Mouse (Mus musculus): ENCODE measurements at regions not wholly inside any gene's neighbourhood (a gene's known extent, or its start where the extent isn't known, plus 50 kb on each side); places are given as distances from the start of the nearest gene placed in this dataset.
A peak's percentile ranks its signal among the peaks of the same experiment; 100 is the strongest.

- DNase-seq (ENCODE audit: low spot score) (no peak), ATAC-seq (ENCODE audit: low FRiP score, low TSS enrichment) (no peak)
- TF ChIP-seq EP300 (optimal IDR thresholded peaks at IDR 0.05) (no peak), CTCF (IDR thresholded peaks at IDR 0.05; ENCODE audit: low read depth) (peak; percentile 39)
- Histone ChIP-seq H3K27ac (replicated peaks) (no peak overlapping the region), H3K9me3 (ENCODE audit: control insufficient read depth, low read length) (no peaks in the 10 kb centered on the region), H3K4me3 (ENCODE audit: low read depth, low read length) (no peak overlapping the region), H3K9ac (ENCODE audit: low read length) (no peak overlapping the region), H3K4me2 (replicated peaks; ENCODE audit: low read depth) (no peak overlapping the region), H3K4me1 (replicated peaks; ENCODE audit: control insufficient read depth, insufficient read depth) (no peaks in the 10 kb centered on the region), H3K27me3 (ENCODE audit: control insufficient read depth, insufficient read depth, low read length) (no peaks in the 10 kb centered on the region), H3K36me3 (ENCODE audit: control insufficient read depth, insufficient read depth, low read length) (no peaks in the 10 kb centered on the region)
- WGBS = 25% methylated on average over 2 of the region's 2 CpGs
Observed at GRCm38 (mm10) chr12:42987018-42987606, 1223.0 kb downstream of the Dnajb9 start.

- TF ChIP-seq EP300 (optimal IDR thresholded peaks at IDR 0.05) (no peak), CTCF (IDR thresholded peaks at IDR 0.05; ENCODE audit: low read depth) (no peak)
- Histone ChIP-seq H3K4me1 (replicated peaks; ENCODE audit: control insufficient read depth, insufficient read depth) (no peaks in the 10 kb centered on the region), H3K4me2 (replicated peaks; ENCODE audit: low read depth) (no peak overlapping the region), H3K9ac (ENCODE audit: low read length) (no peak overlapping the region), H3K27me3 (ENCODE audit: control insufficient read depth, insufficient read depth, low read length) (no peaks in the 10 kb centered on the region), H3K27ac (replicated peaks) (no peak overlapping the region), H3K36me3 (ENCODE audit: control insufficient read depth, insufficient read depth, low read length) (no peaks in the 10 kb centered on the region), H3K4me3 (ENCODE audit: low read depth, low read length) (no peak overlapping the region), H3K9me3 (ENCODE audit: control insufficient read depth, low read length) (no peaks in the 10 kb centered on the region)
- ATAC-seq (ENCODE audit: low FRiP score, low TSS enrichment) = no peak
- DNase-seq (ENCODE audit: low spot score) = no peak
- WGBS = 20% methylated on average over 1 of the region's 1 CpGs
Observed at GRCm38 (mm10) chr12:42986505-42986904, 1223.6 kb downstream of the Dnajb9 start.

- WGBS = 67% methylated on average over 1 of the region's 1 CpGs
- TF ChIP-seq CTCF (IDR thresholded peaks at IDR 0.05; ENCODE audit: low read depth) (no peak), EP300 (optimal IDR thresholded peaks at IDR 0.05) (no peak)
- no peaks in the 10 kb centered on the region for H3K4me1 ChIP-seq (replicated peaks; ENCODE audit: control insufficient read depth, insufficient read depth)
- H3K9ac ChIP-seq (ENCODE audit: low read length) = no peak overlapping the region
- no peaks in the 10 kb centered on the region for H3K36me3 ChIP-seq (ENCODE audit: control insufficient read depth, insufficient read depth, low read length)
- no peak for DNase-seq (ENCODE audit: low spot score)
- no peak overlapping the region for H3K4me3 ChIP-seq (ENCODE audit: low read depth, low read length)
- no peak overlapping the region for H3K27ac ChIP-seq (replicated peaks)
- no peaks in the 10 kb centered on the region for H3K27me3 ChIP-seq (ENCODE audit: control insufficient read depth, insufficient read depth, low read length)
- no peak for ATAC-seq (ENCODE audit: low FRiP score, low TSS enrichment)
- H3K4me2 ChIP-seq (replicated peaks; ENCODE audit: low read depth) = no peak overlapping the region
- no peaks in the 10 kb centered on the region for H3K9me3 ChIP-seq (ENCODE audit: control insufficient read depth, low read length)
Observed at GRCm38 (mm10) chr12:42986096-42986495, 1224.0 kb downstream of the Dnajb9 start.

- no peak overlapping the region for H3K27ac ChIP-seq (replicated peaks)
- no peaks in the 10 kb centered on the region for H3K4me1 ChIP-seq (replicated peaks; ENCODE audit: control insufficient read depth, insufficient read depth)
- no peaks in the 10 kb centered on the region for H3K9me3 ChIP-seq (ENCODE audit: control insufficient read depth, low read length)
- no peak overlapping the region for H3K9ac ChIP-seq (ENCODE audit: low read length)
- DNase-seq (ENCODE audit: low spot score) (no peak), ATAC-seq (ENCODE audit: low FRiP score, low TSS enrichment) (no peak)
- H3K36me3 ChIP-seq (ENCODE audit: control insufficient read depth, insufficient read depth, low read length) = no peaks in the 10 kb centered on the region
- no peak overlapping the region for H3K4me3 ChIP-seq (ENCODE audit: low read depth, low read length)
- 71% methylated on average over 3 of the region's 3 CpGs for WGBS
- H3K27me3 ChIP-seq (ENCODE audit: control insufficient read depth, insufficient read depth, low read length) = no peaks in the 10 kb centered on the region
- no peak overlapping the region for H3K4me2 ChIP-seq (replicated peaks; ENCODE audit: low read depth)
- no peak for TF ChIP-seq CTCF (IDR thresholded peaks at IDR 0.05; ENCODE audit: low read depth)
- TF ChIP-seq EP300 (optimal IDR thresholded peaks at IDR 0.05) = no peak
Observed at GRCm38 (mm10) chr12:42978828-42979227, 1231.3 kb downstream of the Dnajb9 start.

- no peaks in the 10 kb centered on the region for H3K9me3 ChIP-seq (ENCODE audit: control insufficient read depth, low read length)
- no peaks in the 10 kb centered on the region for H3K27me3 ChIP-seq (ENCODE audit: control insufficient read depth, insufficient read depth, low read length)
- TF ChIP-seq CTCF (IDR thresholded peaks at IDR 0.05; ENCODE audit: low read depth) = peak; percentile 13; the same call in 1 of the 2 replicates
- TF ChIP-seq EP300 (optimal IDR thresholded peaks at IDR 0.05) = no peak
- no peak overlapping the region for H3K4me2 ChIP-seq (replicated peaks; ENCODE audit: low read depth)
- ATAC-seq (ENCODE audit: low FRiP score, low TSS enrichment) (no peak), DNase-seq (ENCODE audit: low spot score) (no peak)
- H3K4me3 ChIP-seq (ENCODE audit: low read depth, low read length) = no peak overlapping the region
- no peaks in the 10 kb centered on the region for H3K4me1 ChIP-seq (replicated peaks; ENCODE audit: control insufficient read depth, insufficient read depth)
- no peaks in the 10 kb centered on the region for H3K36me3 ChIP-seq (ENCODE audit: control insufficient read depth, insufficient read depth, low read length)
- H3K9ac ChIP-seq (ENCODE audit: low read length) = no peak overlapping the region
- no peak overlapping the region for H3K27ac ChIP-seq (replicated peaks)
- WGBS = 45% methylated on average over 4 of the region's 4 CpGs
Observed at GRCm38 (mm10) chr12:42972766-42973165, 1237.4 kb downstream of the Dnajb9 start.

GRCm38 (mm10) chr12:42961535-42961934, 1248.6 kb downstream of the Dnajb9 start:
- no peak for DNase-seq (ENCODE audit: low spot score)
- TF ChIP-seq CTCF (IDR thresholded peaks at IDR 0.05; ENCODE audit: low read depth) (no peak), EP300 (optimal IDR thresholded peaks at IDR 0.05) (no peak)
- Histone ChIP-seq H3K27ac (replicated peaks) (no peak overlapping the region), H3K4me2 (replicated peaks; ENCODE audit: low read depth) (no peak overlapping the region), H3K4me3 (ENCODE audit: low read depth, low read length) (no peak overlapping the region), H3K27me3 (ENCODE audit: control insufficient read depth, insufficient read depth, low read length) (no peaks in the 10 kb centered on the region), H3K36me3 (ENCODE audit: control insufficient read depth, insufficient read depth, low read length) (no peaks in the 10 kb centered on the region), H3K9ac (ENCODE audit: low read length) (no peak overlapping the region), H3K9me3 (ENCODE audit: control insufficient read depth, low read length) (no peaks in the 10 kb centered on the region), H3K4me1 (replicated peaks; ENCODE audit: control insufficient read depth, insufficient read depth) (no peaks in the 10 kb centered on the region)
- ATAC-seq (ENCODE audit: low FRiP score, low TSS enrichment) = no peak
- WGBS = 54% methylated on average over 2 of the region's 2 CpGs
